Mouse (Mus musculus): ENCODE results near the gene Ggt7. TPM values are rescaled to one million over a fixed set of nuclear protein-coding genes. Genes with fewer than 3 reads are reported as not detected.

Gene Ggt7
- polyA plus RNA-seq, 1 experiment, result 4.6 TPM

Other genes with a start within 250 kb of the Ggt7 start
- gene Map1lc3a, start 241.9 kb downstream of the Ggt7 start, polyA plus RNA-seq (2012; rRNA removed), result 75.9 and 92.6 TPM in 2 replicates
- gene Pigu, start 160.8 kb downstream of the Ggt7 start, polyA plus RNA-seq (2012; rRNA removed), result 41.5 and 42.2 TPM in 2 replicates
- gene Trp53inp2, start 137.2 kb downstream of the Ggt7 start, polyA plus RNA-seq (2012; rRNA removed), result 59.2 and 83.3 TPM in 2 replicates
- gene Ncoa6, start 44.3 kb downstream of the Ggt7 start, polyA plus RNA-seq (2012; rRNA removed), result 12.4 and 38.9 TPM in 2 replicates
- gene Acss2, start 289 bp downstream of the Ggt7 start, polyA plus RNA-seq (2012; rRNA removed), result 23.4 and 32.2 TPM in 2 replicates
- gene Gss, start 74.6 kb upstream of the Ggt7 start, polyA plus RNA-seq (2012; rRNA removed), result 76.2 and 123 TPM in 2 replicates
- gene Myh7b, start 93.0 kb upstream of the Ggt7 start, polyA plus RNA-seq (2012; rRNA removed), result 0.11 and 0.12 TPM in 2 replicates
- 96.4 and 119 TPM in 2 replicates for gene Trpc4ap, start 174.1 kb upstream of the Ggt7 start, polyA plus RNA-seq (2012; rRNA removed)
- gene Edem2, start 211.2 kb upstream of the Ggt7 start, polyA plus RNA-seq (2012; rRNA removed), result 67.4 and 77.2 TPM in 2 replicates
- gene Gm17581, start 217.6 kb upstream of the Ggt7 start, polyA plus RNA-seq (2012; rRNA removed), result not detected in 2 replicates
- gene Procr, start 232.9 kb upstream of the Ggt7 start, polyA plus RNA-seq (2012; rRNA removed), result 7.9 and 10.1 TPM in 2 replicates

Data from large intestine, adult 2 months (tissue).